Comparison of ENCODE assay signal across 31 mouse cellular contexts in genomic region chr11:5493869-5494268, GRCm38 (mm10). TPM values are rescaled to one million over a fixed set of nuclear protein-coding genes. Genes with fewer than 3 reads are reported as not detected.
DNase-seq lines count a peak whose midpoint lies in the region; ATAC-seq lines count a peak whose summit lies in the region.
"Had no signal": no experiment of that assay in that cellular context is flagged by ENCODE, and none has a peak within 500 bp of the region (broad histone marks: within the 10 kb centered on the region; RNA-seq: fewer than 3 reads in every experiment).

No protein-coding gene starts in this region.

- no peaks in the 10 kb centered on the region for H3K27me3 ChIP-seq in midbrain, embryonic 11.5 days (ENCODE audit: control insufficient read depth, insufficient read depth, low read length)
- no peaks in the 10 kb centered on the region for H3K27me3 ChIP-seq in midbrain, embryonic 15.5 days (replicated peaks)
- H3K27me3 ChIP-seq in limb, embryonic 11.5 days (ENCODE audit: control insufficient read depth, insufficient read depth, low read length): no peaks in the 10 kb centered on the region
- H3K27me3 ChIP-seq: embryonic facial prominence, embryonic 12.5 days; forebrain, embryonic 15.5 days; hindbrain, embryonic 15.5 days; neural tube, embryonic 12.5 days had no signal

- no peak overlapping the region for H3K27ac ChIP-seq in midbrain, embryonic 11.5 days (ENCODE audit: low read depth, low read length)
- no peak overlapping the region for H3K27ac ChIP-seq in midbrain, embryonic 15.5 days
- H3K27ac ChIP-seq in limb, embryonic 11.5 days (replicated peaks; ENCODE audit: low read depth, low read length): no peak overlapping the region
- H3K27ac ChIP-seq: embryonic facial prominence, embryonic 12.5 days; forebrain, embryonic 10.5 days; forebrain, embryonic 15.5 days; hindbrain, embryonic 15.5 days; kidney, postnatal 0 days; liver, embryonic 14.5 days; macrophage; neural tube, embryonic 12.5 days; stomach, postnatal 0 days had no signal

- ATAC-seq in midbrain, embryonic 11.5 days (ENCODE audit: low FRiP score): no peak
- no peak for ATAC-seq in midbrain, embryonic 15.5 days (replicated peaks)
- ATAC-seq in limb, embryonic 11.5 days (ENCODE audit: insufficient number of reproducible peaks, low FRiP score, low TSS enrichment, low read depth): no peak
- ATAC-seq: CD4-positive, CD25-positive, alpha-beta regulatory T cell, adult 4 months; forebrain, embryonic 15.5 days; midbrain, embryonic 16.5 days had no signal

- no peak overlapping the region for H3K4me3 ChIP-seq in midbrain, embryonic 11.5 days (ENCODE audit: low read depth, low read length)
- H3K4me3 ChIP-seq in midbrain, embryonic 15.5 days: no peak overlapping the region
- H3K4me3 ChIP-seq in limb, embryonic 11.5 days (ENCODE audit: low read depth, low read length): no peak overlapping the region
- H3K4me3 ChIP-seq: embryonic facial prominence, embryonic 12.5 days; forebrain, embryonic 10.5 days; forebrain, embryonic 15.5 days; hindbrain, embryonic 15.5 days; neural tube, embryonic 12.5 days had no signal

- H3K4me2 ChIP-seq in midbrain, embryonic 11.5 days: no peak overlapping the region
- no peak overlapping the region for H3K4me2 ChIP-seq in midbrain, embryonic 15.5 days
- H3K4me2 ChIP-seq in limb, embryonic 11.5 days (ENCODE audit: low read depth, severe bottlenecking): no peak overlapping the region
- H3K4me2 ChIP-seq: embryonic facial prominence, embryonic 12.5 days; forebrain, embryonic 15.5 days; hindbrain, embryonic 15.5 days; neural tube, embryonic 12.5 days had no signal

- 66% methylated on average over 2 of the region's 2 CpGs for WGBS in midbrain, embryonic 11.5 days
- 68% methylated on average over 2 of the region's 2 CpGs for WGBS in midbrain, embryonic 15.5 days
- WGBS in limb, embryonic 11.5 days: 26% methylated on average over 2 of the region's 2 CpGs

- no peaks in the 10 kb centered on the region for H3K36me3 ChIP-seq in midbrain, embryonic 11.5 days (ENCODE audit: control insufficient read depth, insufficient read depth, low read length)
- no peaks in the 10 kb centered on the region for H3K36me3 ChIP-seq in midbrain, embryonic 15.5 days (replicated peaks)
- peaks cover 2% of the 10 kb centered on the region; the same call in 1 of the 2 replicates for H3K36me3 ChIP-seq in limb, embryonic 11.5 days (ENCODE audit: control insufficient read depth, insufficient read depth, low read length)
- H3K36me3 ChIP-seq: embryonic facial prominence, embryonic 12.5 days; forebrain, embryonic 10.5 days; forebrain, embryonic 15.5 days; hindbrain, embryonic 15.5 days; neural tube, embryonic 12.5 days had no signal

- peak; percentile 75 for DNase-seq in midbrain, embryonic 11.5 days (ENCODE audit: low spot score, missing footprints)
- peak; percentile 61 for DNase-seq in R1 (ENCODE audit: low read depth, low spot score)
- DNase-seq in embryo, embryonic 9.5 days (ENCODE audit: extremely low spot score): peak; percentile 65
- peak; percentile 59 for DNase-seq in limb, embryonic 11.5 days (ENCODE audit: low spot score)
- no peak for DNase-seq in cerebellum, adult 18-20 months
- no peak for DNase-seq in urinary bladder, postnatal 4 days (ENCODE audit: low spot score in 2 of 2)
- DNase-seq in gastrocnemius, postnatal 14 days: no peak
- DNase-seq: adrenal gland, postnatal 25 days; cerebellum, adult 11-12 months; cerebellum, postnatal 14 days; kidney, adult 8-10 months; kidney, postnatal 4 days; left cerebral cortex, postnatal 4 days; liver; lung, adult 2 months; lung, postnatal 10 days; right cerebral cortex, postnatal 4 days; thymus, adult 18-20 months; thymus, postnatal 25 days had no signal

- intact Hi-C loops in gastrocnemius, postnatal 14 days (cut with DNase I; ENCODE audit: low total_unique reads): loop anchor here (10.0 kb wide), 1 partner anchor 211 kb away; no protein-coding TSS in a partner anchor

- peaks cover 3% of the 10 kb centered on the region; the same call in 1 of the 2 replicates for H3K4me1 ChIP-seq in midbrain, embryonic 11.5 days (ENCODE audit: control insufficient read depth, insufficient read depth, low read length)
- H3K4me1 ChIP-seq in midbrain, embryonic 15.5 days: no peaks in the 10 kb centered on the region
- H3K4me1 ChIP-seq in limb, embryonic 11.5 days (ENCODE audit: control insufficient read depth, insufficient read depth, low read length): no peaks in the 10 kb centered on the region
- H3K4me1 ChIP-seq: embryonic facial prominence, embryonic 12.5 days; forebrain, embryonic 15.5 days; hindbrain, embryonic 15.5 days; neural tube, embryonic 12.5 days had no signal

- H3K9me3 ChIP-seq in midbrain, embryonic 11.5 days (ENCODE audit: control insufficient read depth, low read length): no peaks in the 10 kb centered on the region
- no peaks in the 10 kb centered on the region for H3K9me3 ChIP-seq in midbrain, embryonic 15.5 days
- no peaks in the 10 kb centered on the region for H3K9me3 ChIP-seq in limb, embryonic 11.5 days (ENCODE audit: control insufficient read depth, low read length)
- H3K9me3 ChIP-seq: embryonic facial prominence, embryonic 12.5 days; forebrain, embryonic 10.5 days; forebrain, embryonic 15.5 days; hindbrain, embryonic 15.5 days; neural tube, embryonic 12.5 days had no signal

- no peak overlapping the region for H3K9ac ChIP-seq in midbrain, embryonic 11.5 days (ENCODE audit: low read length)
- no peak overlapping the region for H3K9ac ChIP-seq in midbrain, embryonic 15.5 days
- H3K9ac ChIP-seq in limb, embryonic 11.5 days (ENCODE audit: low read length): no peak overlapping the region
- H3K9ac ChIP-seq: embryonic facial prominence, embryonic 12.5 days; forebrain, embryonic 15.5 days; hindbrain, embryonic 15.5 days; liver, embryonic 14.5 days; neural tube, embryonic 12.5 days had no signal

RNA-seq across cellular contexts. Expression of gene Xbp1, which starts 26.6 kb away (rescaled TPM):
- 126 and 133 TPM in 2 replicates for polyA plus RNA-seq in midbrain, embryonic 11.5 days (2014; fragmentation: Nextera tagmentation; extraction: Ambion mirVana)
- 152 and 159 TPM in 2 replicates for polyA plus RNA-seq in midbrain, embryonic 15.5 days (2015; fragmentation: Nextera tagmentation; extraction: Ambion mirVana)
- polyA plus RNA-seq in limb, embryonic 11.5 days (2014; fragmentation: Nextera tagmentation; extraction: Ambion mirVana): 151 and 153 TPM in 2 replicates
- 10 to 100 TPM; 42.7 to 47.5 TPM for total RNA-seq in gastrocnemius, postnatal 14 days (2021)

RNA-seq across cellular contexts. Expression of gene Ccdc117, which starts 48.1 kb away (rescaled TPM):
- polyA plus RNA-seq in midbrain, embryonic 11.5 days (2014; fragmentation: Nextera tagmentation; extraction: Ambion mirVana): 26.2 and 27.4 TPM in 2 replicates
- 12.1 and 13.6 TPM in 2 replicates for polyA plus RNA-seq in midbrain, embryonic 15.5 days (2015; fragmentation: Nextera tagmentation; extraction: Ambion mirVana)
- polyA plus RNA-seq in limb, embryonic 11.5 days (2014; fragmentation: Nextera tagmentation; extraction: Ambion mirVana): 33.5 and 35.9 TPM in 2 replicates
- total RNA-seq in gastrocnemius, postnatal 14 days (2021): 10 to 100 TPM; 11.0 to 11.1 TPM

RNA-seq across cellular contexts. Expression of gene Znrf3, which starts 49.2 kb away (rescaled TPM):
- polyA plus RNA-seq in midbrain, embryonic 11.5 days (2014; fragmentation: Nextera tagmentation; extraction: Ambion mirVana): 10.4 and 10.8 TPM in 2 replicates
- polyA plus RNA-seq in midbrain, embryonic 15.5 days (2015; fragmentation: Nextera tagmentation; extraction: Ambion mirVana): 7.1 and 7.8 TPM in 2 replicates
- 12.3 and 13.1 TPM in 2 replicates for polyA plus RNA-seq in limb, embryonic 11.5 days (2014; fragmentation: Nextera tagmentation; extraction: Ambion mirVana)
- total RNA-seq in gastrocnemius, postnatal 14 days (2021): 1 to 10 TPM; 6.5 to 9.3 TPM

Comparison
In these comparisons a context has a peak if more than half of its experiments do, and no peak if none do; other contexts are left out.
1. DNase-seq: peak in midbrain, embryonic 11.5 days (single experiment), R1 (single experiment), embryo, embryonic 9.5 days (single experiment) and limb, embryonic 11.5 days (single experiment); none in cerebellum, adult 18-20 months (0 of 2), urinary bladder, postnatal 4 days (0 of 2) and gastrocnemius, postnatal 14 days (single experiment).